Mouse (Mus musculus) monocyte, adult 2 months (primary cell): Measurements from ENCODE around the gene Xlr5a.
"Not testable (repeated sequence)": the region's sequence is repeated elsewhere in the genome, so short reads cannot be mapped to it uniquely, and the experiment has no call there.

ENCODE experiments used
- DNase-seq, 2 experiments: peaks; one replicate each; pipeline ENCODE4 v3.0.0; 2022; ENCODE audit warnings: low spot score in 2 of 2, low read depth in 1 of 2

Xlr5a gene

GRCm38 (mm10) chrX:73148496-73148895 is 144.3 kb downstream of the Xlr5a start, which contains the start of gene Xlr5b:
Gene Xlr5b (plus strand): TSS chrX:73148796.
- DNase-seq: not testable (repeated sequence)

- DNase-seq: not testable (repeated sequence)
Observed at GRCm38 (mm10) chrX:73143218-73143618, 149.6 kb downstream of the Xlr5a start.

DNA sequence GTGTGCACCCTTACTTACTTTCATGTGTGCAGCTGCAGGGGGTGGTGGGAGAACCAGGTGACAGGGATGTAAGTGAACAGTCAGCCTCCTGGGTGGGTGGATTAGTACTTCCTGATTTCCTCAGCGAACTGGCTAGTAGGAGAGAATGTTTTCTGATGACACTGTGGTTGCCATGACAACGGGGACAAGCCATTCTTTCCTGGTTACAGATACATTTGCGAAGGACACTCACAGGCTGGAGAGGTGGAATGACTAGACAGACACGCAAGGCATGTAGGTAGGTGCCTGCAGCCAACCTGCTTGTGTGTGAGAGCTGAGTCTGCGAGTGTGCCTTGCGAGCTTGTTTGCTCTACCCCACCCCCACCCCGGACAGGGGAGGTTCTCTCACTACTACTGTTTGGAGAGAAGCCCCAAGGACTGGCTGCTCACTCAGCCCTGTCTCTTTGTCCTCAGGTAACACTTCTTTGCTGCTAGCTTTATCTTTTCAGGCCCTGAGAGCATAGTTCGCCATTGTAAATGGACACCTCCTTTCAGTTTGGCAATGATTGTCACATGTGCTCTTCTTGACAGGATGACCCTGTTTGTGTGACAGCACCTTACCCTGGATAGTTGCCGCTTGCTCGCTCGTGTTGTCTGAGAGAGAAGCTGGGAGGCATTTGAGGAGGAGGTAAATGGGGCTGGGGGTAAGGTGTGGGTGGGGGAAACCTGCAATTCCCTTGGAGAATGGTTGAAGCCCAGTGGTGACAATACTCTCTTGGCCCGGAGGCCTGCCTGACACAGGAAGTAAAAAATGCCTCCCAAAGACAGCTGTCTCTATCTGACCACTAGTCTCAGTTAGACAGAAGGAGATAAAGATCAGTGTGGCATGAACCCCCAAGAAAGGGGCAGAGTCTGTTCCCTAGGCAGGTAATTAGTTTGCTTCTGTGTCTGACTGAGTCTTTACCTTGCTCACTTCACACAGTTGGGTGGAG is 169.6 kb downstream of the Xlr5a start:
- not testable (repeated sequence) for DNase-seq

DNA sequence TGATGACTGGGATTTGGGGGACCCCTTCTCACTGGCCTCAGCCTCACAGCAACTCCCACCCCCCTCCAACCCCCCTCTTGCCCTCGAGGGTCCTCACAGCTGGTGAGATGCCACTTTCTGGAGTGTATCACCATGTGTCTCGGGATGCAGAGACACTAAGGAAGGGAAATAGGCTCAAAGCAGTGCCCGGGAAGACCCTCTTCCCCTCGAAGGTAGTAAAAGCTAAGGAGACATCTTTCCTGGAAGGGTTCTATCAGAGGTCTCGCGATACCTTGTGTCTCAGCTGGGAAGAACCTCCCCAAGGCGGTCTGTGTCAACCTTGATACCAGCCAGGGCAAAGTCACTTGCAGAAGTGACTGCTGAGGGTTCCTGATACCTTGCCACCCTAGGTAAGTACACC is 176.0 kb downstream of the Xlr5a start, which contains the start of gene Gm14685:
TSS of gene Gm14685 (plus strand) at position 301 of the 400 bp plus-strand sequence.
- DNase-seq: not testable (repeated sequence)

- DNase-seq: not testable (repeated sequence)
Observed at GRCm38 (mm10) chrX:73096941-73097508, 195.8 kb downstream of the Xlr5a start, which contains the start of gene Xlr3a. Gene Xlr3a (minus strand): TSS chrX:73097095.

DNA sequence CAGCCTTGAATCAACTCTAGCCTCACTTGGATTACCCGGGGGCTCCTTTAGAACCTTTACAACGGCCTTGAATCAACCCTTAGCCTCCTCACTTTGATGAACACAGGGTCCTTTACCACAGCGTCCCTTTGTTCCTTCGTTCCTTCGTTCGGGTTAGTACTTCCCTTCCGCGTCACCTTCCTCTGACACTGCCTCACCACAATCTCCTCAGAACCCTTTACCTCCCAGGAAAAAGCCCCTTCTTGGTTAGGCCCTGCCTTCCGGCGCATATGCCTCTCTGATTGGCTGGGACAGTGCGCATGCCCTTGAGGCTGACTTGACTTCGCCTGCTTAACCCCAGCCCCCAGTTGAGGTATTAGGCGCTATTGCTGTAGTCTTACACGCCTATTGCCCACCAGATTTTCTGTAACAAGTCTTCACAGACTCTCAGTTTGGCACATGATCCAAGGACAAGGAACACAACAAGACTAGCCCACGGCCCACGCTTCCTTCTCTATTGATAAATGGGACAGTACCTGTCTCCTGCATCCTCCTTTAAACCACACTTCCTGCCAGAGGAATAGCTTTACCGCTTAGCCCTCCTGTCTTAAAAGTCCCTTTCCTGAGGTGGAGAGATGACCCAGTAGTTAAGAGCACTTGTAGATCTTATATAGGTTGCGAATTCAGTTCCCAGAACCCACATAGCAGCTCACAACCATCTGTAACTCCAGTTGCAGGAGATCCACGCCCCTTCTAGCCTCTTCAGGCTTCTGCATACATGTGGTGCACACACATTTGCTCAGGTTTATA is 210.3 kb downstream of the Xlr5a start, which contains the start of gene Xlr4a:
TSS of gene Xlr4a (minus strand) at position 212 of the 789 bp plus-strand sequence.
- not testable (repeated sequence) for DNase-seq

DNA sequence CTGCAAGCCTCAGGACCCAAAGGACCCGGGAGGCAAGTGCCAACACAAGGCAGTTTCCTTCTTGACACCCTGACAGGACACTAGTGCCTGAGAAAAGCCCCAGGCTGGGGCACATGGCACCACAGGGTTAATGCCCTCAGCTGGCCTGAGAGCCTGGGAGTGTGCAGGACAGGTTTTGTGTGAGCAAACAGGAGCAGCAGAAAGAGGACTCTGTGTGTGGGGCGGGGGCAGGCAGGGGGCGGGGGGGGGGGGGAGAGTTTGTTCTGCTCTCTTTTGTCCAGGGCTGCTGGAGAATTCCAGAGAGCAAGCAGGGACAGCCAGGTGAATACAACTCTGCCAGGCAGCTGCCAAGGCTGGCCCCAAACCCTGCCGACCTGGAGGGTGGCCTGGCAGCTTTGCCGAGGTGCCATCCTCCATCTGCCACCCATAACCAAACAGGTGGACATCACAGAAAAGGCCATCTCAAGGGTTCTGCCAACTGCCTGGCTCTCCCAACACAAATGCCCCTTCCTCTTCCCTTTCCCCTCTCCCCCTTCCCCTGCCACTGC is 225.9 kb downstream of the Xlr5a start:
- not testable (repeated sequence) for DNase-seq

- no peak for DNase-seq
Observed at GRCm38 (mm10) chrX:73064415-73064793, 228.4 kb downstream of the Xlr5a start, which contains the start of gene Pnma3. Gene Pnma3 (plus strand): TSS chrX:73064787.

- DNase-seq: no peak
Observed at GRCm38 (mm10) chrX:73063512-73064414, 229.0 kb downstream of the Xlr5a start.

GRCm38 (mm10) chrX:73062323-73062722 is 230.5 kb downstream of the Xlr5a start:
- no peak for DNase-seq

DNA sequence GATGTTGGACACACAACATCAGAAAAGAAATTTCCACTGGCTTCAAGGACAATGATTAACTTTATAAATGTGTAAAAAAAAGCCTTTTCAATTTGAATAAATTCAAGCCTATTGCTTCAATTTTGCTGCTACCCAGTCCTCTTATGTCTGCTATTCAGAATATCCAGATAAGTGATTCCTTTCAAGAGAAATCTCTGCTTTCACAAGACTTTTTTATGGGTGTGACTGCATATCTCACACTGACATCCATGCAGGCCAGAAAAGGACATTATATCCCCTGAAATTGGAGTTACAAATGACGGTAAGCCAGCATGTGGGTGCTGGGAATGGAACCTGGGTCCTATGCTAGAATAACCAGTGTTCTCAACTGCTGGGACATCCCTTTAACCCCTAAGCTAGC is 231.2 kb downstream of the Xlr5a start:
- DNase-seq: no peak
